Mouse (Mus musculus): ENCODE measurements at regions not wholly inside any gene's neighbourhood (a gene's known extent, or its start where the extent isn't known, plus 50 kb on each side); places are given as distances from the start of the nearest gene placed in this dataset.

GRCm38 (mm10) chr6:135449228-135449627, 86.9 kb downstream of the Emp1 start:
- TF ChIP-seq CTCF (IDR thresholded peaks at IDR 0.05; ENCODE audit: insufficient read depth, low read length) (no peak), POLR2A (IDR thresholded peaks at IDR 0.05; ENCODE audit: borderline replicate concordance, extremely low read depth, low read depth, low read length) (no peak)
